Mouse (Mus musculus): Measurements from ENCODE around the gene Pheta2. TPM values are rescaled to one million over a fixed set of nuclear protein-coding genes. Genes with fewer than 3 reads are reported as not detected.

Gene Pheta2
- polyA plus RNA-seq, 1 experiment from 2014 or later, result 34.0 TPM

Small RNA genes within 50 kb of the gene (microRNA-seq; reads per million reads assigned to microRNA genes)
- gene Mir7684 (ENCODE audit: borderline number of aligned reads), result not detected

Other genes starting within 250 kb of the Pheta2 start
- gene Ccdc134, start 211.0 kb upstream of the Pheta2 start, polyA plus RNA-seq (2014; fragmentation: Nextera tagmentation; extraction: Ambion mirVana), result 17.1 and 17.5 TPM in 2 replicates
- gene Srebf2, start 191.8 kb upstream of the Pheta2 start, polyA plus RNA-seq (2014; fragmentation: Nextera tagmentation; extraction: Ambion mirVana), result 99.7 and 101 TPM in 2 replicates
- 0.12 and 0.73 TPM in 2 replicates for gene Shisa8, start 126.1 kb upstream of the Pheta2 start, polyA plus RNA-seq (2014; fragmentation: Nextera tagmentation; extraction: Ambion mirVana)
- 0.16 and 0.56 TPM in 2 replicates for gene Tnfrsf13c, start 114.6 kb upstream of the Pheta2 start, polyA plus RNA-seq (2014; fragmentation: Nextera tagmentation; extraction: Ambion mirVana)
- gene Cenpm, start 94.2 kb upstream of the Pheta2 start, polyA plus RNA-seq (2014; fragmentation: Nextera tagmentation; extraction: Ambion mirVana), result 56.5 and 58.8 TPM in 2 replicates
- not detected in 2 replicates for gene 1500009C09Rik, start 86.5 kb upstream of the Pheta2 start, polyA plus RNA-seq (2014; fragmentation: Nextera tagmentation; extraction: Ambion mirVana)
- 7.1 and 7.4 TPM in 2 replicates for gene Sept3, start 64.0 kb upstream of the Pheta2 start, polyA plus RNA-seq (2014; fragmentation: Nextera tagmentation; extraction: Ambion mirVana)
- 0.25 and 0.58 TPM in 2 replicates for gene Wbp2nl, start 40.0 kb upstream of the Pheta2 start, polyA plus RNA-seq (2014; fragmentation: Nextera tagmentation; extraction: Ambion mirVana)
- 33.7 and 37.2 TPM in 2 replicates for gene Naga, start within 50 bp of the Pheta2 start, polyA plus RNA-seq (2014; fragmentation: Nextera tagmentation; extraction: Ambion mirVana)
- gene Smdt1, start within 50 bp of the Pheta2 start, polyA plus RNA-seq (2014; fragmentation: Nextera tagmentation; extraction: Ambion mirVana), result 218 and 233 TPM in 2 replicates
- 432 and 467 TPM in 2 replicates for gene Ndufa6, start 15.4 kb downstream of the Pheta2 start, polyA plus RNA-seq (2014; fragmentation: Nextera tagmentation; extraction: Ambion mirVana)
- 6.8 and 7.0 TPM in 2 replicates for gene Cyp2d22, start 41.3 kb downstream of the Pheta2 start, polyA plus RNA-seq (2014; fragmentation: Nextera tagmentation; extraction: Ambion mirVana)
- not detected in 2 replicates for gene Cyp2d11, start 55.1 kb downstream of the Pheta2 start, polyA plus RNA-seq (2014; fragmentation: Nextera tagmentation; extraction: Ambion mirVana)
- gene Cyp2d10, start 68.3 kb downstream of the Pheta2 start, polyA plus RNA-seq (2014; fragmentation: Nextera tagmentation; extraction: Ambion mirVana), result 8.2 and 10.3 TPM in 2 replicates
- gene Cyp2d9, start 94.5 kb downstream of the Pheta2 start, polyA plus RNA-seq (2014; fragmentation: Nextera tagmentation; extraction: Ambion mirVana), result 0.32 and 0.55 TPM in 2 replicates
- not detected in 2 replicates for gene Cyp2d12, start 216.1 kb downstream of the Pheta2 start, polyA plus RNA-seq (2014; fragmentation: Nextera tagmentation; extraction: Ambion mirVana)

Measured in liver, embryonic 11.5 days (tissue).